Mouse (Mus musculus) kidney, embryonic 15.5 days (tissue): ENCODE measurements at regions not wholly inside any gene's neighbourhood (a gene's known extent, or its start where the extent isn't known, plus 50 kb on each side); places are given as distances from the start of the nearest gene placed in this dataset.

Experiments
- ATAC-seq: fragments of 200-750 bp; cut with Nextera tagmentation; replicated peaks from 2 replicates; pipeline ENCODE4 v1.8.0; 2017; ENCODE audit warnings: moderate TSS enrichment; ENCODE audit not compliant: low FRiP score
- H3K27ac ChIP-seq: fragments of 300-500 bp; sonication (generic); 2 replicates; pipeline ENCODE4 v1.5.1; 2015; ENCODE audit warnings: mild to moderate bottlenecking, inconsistent platforms
- H3K27me3 ChIP-seq: fragments of 300-500 bp; sonication (generic); 2 replicates; pipeline ENCODE4 v1.6.1; 2015; ENCODE audit warnings: inconsistent platforms
- H3K36me3 ChIP-seq: fragments of 300-500 bp; sonication (generic); 2 replicates; pipeline ENCODE4 v1.6.1; 2015; ENCODE audit warnings: inconsistent platforms
- H3K4me1 ChIP-seq: fragments of 300-500 bp; sonication (generic); 2 replicates; pipeline ENCODE4 v1.6.1; 2015; ENCODE audit warnings: inconsistent platforms
- H3K4me2 ChIP-seq: fragments of 300-500 bp; sonication (generic); 2 replicates; pipeline ENCODE4 v1.6.1; 2015; ENCODE audit warnings: moderate library complexity, mild to moderate bottlenecking, inconsistent platforms
- H3K4me3 ChIP-seq: fragments of 300-500 bp; sonication (generic); replicated peaks from 2 replicates; pipeline ENCODE4 v1.5.1; 2015; ENCODE audit warnings: mild to moderate bottlenecking, inconsistent platforms
- H3K9ac ChIP-seq: fragments of 300-500 bp; sonication (generic); 2 replicates; pipeline ENCODE4 v1.6.1; 2015; ENCODE audit warnings: mild to moderate bottlenecking, inconsistent platforms
- H3K9me3 ChIP-seq: fragments of 300-500 bp; sonication (generic); replicated peaks from 2 replicates; pipeline ENCODE4 v1.6.1; 2016; ENCODE audit warnings: inconsistent platforms
- WGBS: fragments of 180-500 bp; shearing (Covaris S2); methylation state at CpG from one replicate; pipeline ENCODE4 v1.1.7; 2015; ENCODE audit warnings: mixed read lengths; 5-methylcytosine and 5-hydroxymethylcytosine counted together

DNA sequence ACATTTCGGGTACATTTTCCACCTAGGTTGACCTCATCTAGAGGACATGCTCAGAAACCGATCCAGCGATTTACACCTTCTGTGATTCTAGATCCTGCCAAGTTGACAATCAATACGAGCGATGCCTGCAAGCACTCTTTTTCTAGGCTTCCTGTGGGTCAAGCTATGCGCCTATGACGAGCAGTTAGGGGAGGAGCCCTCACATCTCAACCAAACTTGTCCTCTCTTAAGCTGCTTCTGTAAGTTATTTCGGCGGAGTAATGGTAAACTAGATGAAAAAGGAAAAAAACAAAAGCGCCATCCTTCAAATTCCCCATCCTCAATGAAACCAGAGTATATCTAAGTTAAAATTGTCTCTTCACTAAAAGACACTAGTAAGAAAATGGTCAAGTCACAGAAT lies 858.5 kb downstream of the Zfp704 start:
- no peaks in the 10 kb centered on the region for H3K9me3 ChIP-seq
- H3K36me3 ChIP-seq: no peaks in the 10 kb centered on the region
- no peak overlapping the region for H3K27ac ChIP-seq
- no peaks in the 10 kb centered on the region for H3K27me3 ChIP-seq
- H3K4me2 ChIP-seq: no peak overlapping the region
- peaks cover 10% of the 10 kb centered on the region for H3K4me1 ChIP-seq
- WGBS: 93% methylated on average over 10 of the region's 10 CpGs
- H3K9ac ChIP-seq: no peak overlapping the region
- no peak for ATAC-seq
- no peak overlapping the region for H3K4me3 ChIP-seq

DNA sequence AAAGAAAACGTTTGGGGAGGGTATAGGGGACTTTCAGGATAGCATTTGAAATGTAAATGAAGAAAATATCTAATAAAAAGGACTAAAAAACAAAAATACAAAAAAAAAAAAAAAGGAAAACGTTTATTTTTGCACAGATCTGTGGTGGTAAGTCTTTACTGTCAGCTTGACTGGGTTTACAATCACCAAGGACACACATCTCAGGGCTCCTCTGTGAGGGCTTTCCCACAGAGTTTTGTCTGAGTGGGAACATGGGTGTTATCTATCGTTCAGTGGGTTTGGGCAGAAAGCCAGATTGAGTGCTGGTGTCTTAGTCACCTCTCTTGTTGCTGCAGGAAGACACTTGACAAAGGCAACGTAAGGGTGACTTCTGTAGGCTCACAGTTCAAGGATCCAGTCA lies 859.0 kb downstream of the Zfp704 start:
- Histone ChIP-seq H3K36me3 (no peaks in the 10 kb centered on the region), H3K9me3 (no peaks in the 10 kb centered on the region), H3K4me3 (no peak overlapping the region), H3K27me3 (no peaks in the 10 kb centered on the region), H3K9ac (no peak overlapping the region), H3K4me2 (no peak overlapping the region), H3K4me1 (peaks cover 10% of the 10 kb centered on the region), H3K27ac (no peak overlapping the region)
- no peak for ATAC-seq
- 72% methylated on average over 4 of the region's 4 CpGs for WGBS

DNA sequence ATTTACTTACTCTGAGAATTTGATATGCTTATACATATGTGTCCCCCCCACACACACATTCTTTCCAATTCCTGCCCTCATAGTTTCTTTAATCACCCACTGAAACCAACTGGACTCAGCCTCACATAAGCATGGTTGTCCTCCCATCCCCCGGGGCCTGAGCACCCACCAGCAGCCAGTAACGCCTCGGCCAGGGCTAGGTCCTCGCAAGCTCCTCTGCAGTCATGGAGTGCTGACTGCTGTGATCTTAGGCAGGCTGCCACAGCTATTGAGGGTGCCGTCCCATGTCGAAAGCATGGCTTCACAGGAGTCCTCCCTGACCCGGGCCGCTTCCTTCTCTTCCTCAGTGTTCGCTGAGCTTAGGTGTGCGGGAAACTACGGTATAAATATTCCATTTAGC lies 859.7 kb downstream of the Zfp704 start:
- Histone ChIP-seq H3K27me3 (no peaks in the 10 kb centered on the region), H3K4me1 (peaks cover 10% of the 10 kb centered on the region), H3K27ac (no peak overlapping the region), H3K4me3 (no peak overlapping the region), H3K4me2 (no peak overlapping the region), H3K9ac (no peak overlapping the region), H3K36me3 (no peaks in the 10 kb centered on the region), H3K9me3 (no peaks in the 10 kb centered on the region)
- peak; percentile 60; the same call in 1 of the 2 replicates for ATAC-seq
- 73% methylated on average over 11 of the region's 11 CpGs for WGBS

DNA sequence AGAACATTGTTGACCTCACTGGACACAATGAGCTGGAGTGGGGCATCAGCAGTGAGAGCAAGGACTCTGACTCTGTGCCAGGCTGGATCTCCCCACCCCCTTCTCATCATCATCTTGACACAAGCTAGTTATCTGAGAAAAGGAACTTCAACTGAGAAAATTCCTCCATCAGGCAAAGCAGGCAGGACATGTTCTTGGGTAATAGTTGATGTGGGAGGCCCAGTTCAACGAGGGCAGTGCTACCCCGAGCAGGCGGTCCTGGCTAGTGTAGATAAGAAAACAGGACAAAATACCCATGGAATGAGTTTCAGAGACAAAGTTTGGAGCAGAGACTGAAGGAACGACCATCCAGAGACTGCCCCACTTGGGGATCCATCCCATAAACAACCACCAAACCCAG lies 862.7 kb downstream of the Zfp704 start:
- ATAC-seq: no peak
- 78% methylated on average over 4 of the region's 4 CpGs for WGBS
- H3K9me3 ChIP-seq: no peaks in the 10 kb centered on the region

DNA sequence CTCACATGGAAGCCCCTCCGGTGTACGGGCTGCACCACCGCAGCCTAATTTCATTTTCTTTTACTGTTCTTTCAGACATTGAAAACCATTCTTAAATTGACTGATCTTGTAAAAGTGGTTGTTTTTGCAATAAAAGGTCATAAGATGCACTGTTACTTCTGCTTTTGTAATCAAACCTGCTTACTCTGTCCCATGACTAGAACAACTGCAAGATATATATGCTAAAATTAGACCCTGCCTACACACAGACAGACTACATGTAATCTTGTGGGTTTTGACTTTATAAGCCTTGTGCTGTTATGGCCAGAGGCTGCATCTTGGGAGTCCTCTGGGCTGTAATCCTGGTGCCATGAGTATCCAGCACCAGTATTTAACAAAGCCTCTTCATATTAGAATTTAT lies 863.2 kb downstream of the Zfp704 start:
- WGBS: 94% methylated on average over 3 of the region's 3 CpGs

More for the DNA sequence above, 862.7 kb downstream of the Zfp704 start:
- H3K4me3 ChIP-seq: no peak overlapping the region
- H3K9ac ChIP-seq: no peak overlapping the region
- no peaks in the 10 kb centered on the region for H3K27me3 ChIP-seq
- no peak overlapping the region for H3K4me2 ChIP-seq
- no peaks in the 10 kb centered on the region for H3K36me3 ChIP-seq
- no peak overlapping the region for H3K27ac ChIP-seq
- H3K4me1 ChIP-seq: no peaks in the 10 kb centered on the region

DNA sequence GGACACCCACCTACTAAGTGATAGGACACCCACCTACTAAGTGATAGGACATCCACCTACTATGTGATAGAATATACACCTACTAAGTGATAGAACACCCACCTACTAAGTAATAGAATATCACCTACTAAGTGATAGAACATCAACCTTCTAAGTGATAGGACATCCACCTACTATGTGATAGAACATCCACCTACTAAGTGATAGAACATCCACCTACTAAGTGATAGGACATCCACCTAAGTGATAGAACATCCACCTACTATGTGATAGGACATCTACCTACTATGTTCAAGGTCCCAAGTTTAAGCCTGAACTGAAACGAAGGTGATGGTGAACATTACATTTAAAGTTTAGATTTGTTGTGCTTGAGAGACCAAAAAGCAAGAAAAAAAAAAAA lies 863.8 kb downstream of the Zfp704 start:
- 95% methylated on average over 1 of the region's 1 CpGs for WGBS

More for the DNA sequence above, 863.2 kb downstream of the Zfp704 start:
- Histone ChIP-seq H3K9ac (no peak overlapping the region), H3K27ac (no peak overlapping the region), H3K9me3 (no peaks in the 10 kb centered on the region), H3K27me3 (no peaks in the 10 kb centered on the region), H3K36me3 (no peaks in the 10 kb centered on the region), H3K4me3 (no peak overlapping the region), H3K4me1 (no peaks in the 10 kb centered on the region), H3K4me2 (no peak overlapping the region)
- no peak for ATAC-seq

DNA sequence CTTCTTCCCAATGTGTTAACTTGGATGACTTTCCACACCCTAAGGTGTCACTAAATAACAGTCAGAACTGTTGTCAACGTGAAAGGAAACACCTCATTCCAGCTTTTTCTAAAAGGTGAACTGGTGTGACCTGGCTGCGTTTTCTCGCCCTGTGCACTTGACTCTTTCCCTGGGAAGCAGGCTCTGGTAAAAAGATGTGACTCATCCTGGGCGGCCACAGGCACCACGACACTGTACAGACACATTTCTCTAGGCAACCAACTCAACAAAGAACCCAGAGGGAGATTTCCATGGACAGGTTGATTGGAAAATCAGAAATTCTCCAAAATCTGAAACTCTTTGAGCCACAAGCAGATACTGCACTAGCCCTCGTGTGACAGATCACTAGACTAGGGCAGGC lies 865.0 kb downstream of the Zfp704 start:
- no peak for ATAC-seq
- no peak overlapping the region for H3K4me2 ChIP-seq
- no peak overlapping the region for H3K4me3 ChIP-seq
- no peaks in the 10 kb centered on the region for H3K27me3 ChIP-seq
- H3K27ac ChIP-seq: no peak overlapping the region
- peaks cover under 1% of the 10 kb centered on the region for H3K4me1 ChIP-seq
- no peaks in the 10 kb centered on the region for H3K36me3 ChIP-seq
- H3K9ac ChIP-seq: no peak overlapping the region
- H3K9me3 ChIP-seq: no peaks in the 10 kb centered on the region
- WGBS: 53% methylated on average over 6 of the region's 6 CpGs

More for the DNA sequence above, 863.8 kb downstream of the Zfp704 start:
- Histone ChIP-seq H3K27ac (no peak overlapping the region), H3K27me3 (no peaks in the 10 kb centered on the region), H3K4me2 (no peak overlapping the region), H3K9ac (no peak overlapping the region), H3K9me3 (no peaks in the 10 kb centered on the region), H3K4me1 (no peaks in the 10 kb centered on the region), H3K4me3 (no peak overlapping the region), H3K36me3 (no peaks in the 10 kb centered on the region)
- ATAC-seq: no peak

DNA sequence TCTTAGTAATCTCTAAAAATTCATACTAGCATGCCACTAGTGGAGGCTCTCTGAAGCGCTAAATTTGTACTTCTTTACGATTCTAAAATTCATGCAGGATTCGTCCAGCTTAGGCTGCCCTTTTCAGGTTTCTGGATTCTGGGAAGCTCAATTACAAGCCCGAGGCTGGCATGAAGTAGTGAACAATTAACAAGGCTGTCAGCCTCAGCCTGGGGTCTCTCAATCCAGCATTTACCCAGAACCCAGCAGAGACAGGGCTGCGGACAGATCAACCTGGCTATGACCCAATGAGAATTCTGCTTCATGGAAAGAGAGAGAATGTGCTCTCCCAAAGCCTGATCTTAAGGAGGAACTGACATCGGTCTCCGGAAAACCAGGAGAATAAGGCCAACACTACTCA lies 866.2 kb downstream of the Zfp704 start:
- 75% methylated on average over 7 of the region's 7 CpGs for WGBS
- no peak; the same call in 1 of the 2 replicates for ATAC-seq
- Histone ChIP-seq H3K9ac (no peak overlapping the region), H3K27ac (no peak overlapping the region), H3K27me3 (no peaks in the 10 kb centered on the region), H3K4me2 (no peak overlapping the region), H3K36me3 (no peaks in the 10 kb centered on the region), H3K9me3 (no peaks in the 10 kb centered on the region), H3K4me1 (peaks cover 11% of the 10 kb centered on the region), H3K4me3 (no peak overlapping the region)

DNA sequence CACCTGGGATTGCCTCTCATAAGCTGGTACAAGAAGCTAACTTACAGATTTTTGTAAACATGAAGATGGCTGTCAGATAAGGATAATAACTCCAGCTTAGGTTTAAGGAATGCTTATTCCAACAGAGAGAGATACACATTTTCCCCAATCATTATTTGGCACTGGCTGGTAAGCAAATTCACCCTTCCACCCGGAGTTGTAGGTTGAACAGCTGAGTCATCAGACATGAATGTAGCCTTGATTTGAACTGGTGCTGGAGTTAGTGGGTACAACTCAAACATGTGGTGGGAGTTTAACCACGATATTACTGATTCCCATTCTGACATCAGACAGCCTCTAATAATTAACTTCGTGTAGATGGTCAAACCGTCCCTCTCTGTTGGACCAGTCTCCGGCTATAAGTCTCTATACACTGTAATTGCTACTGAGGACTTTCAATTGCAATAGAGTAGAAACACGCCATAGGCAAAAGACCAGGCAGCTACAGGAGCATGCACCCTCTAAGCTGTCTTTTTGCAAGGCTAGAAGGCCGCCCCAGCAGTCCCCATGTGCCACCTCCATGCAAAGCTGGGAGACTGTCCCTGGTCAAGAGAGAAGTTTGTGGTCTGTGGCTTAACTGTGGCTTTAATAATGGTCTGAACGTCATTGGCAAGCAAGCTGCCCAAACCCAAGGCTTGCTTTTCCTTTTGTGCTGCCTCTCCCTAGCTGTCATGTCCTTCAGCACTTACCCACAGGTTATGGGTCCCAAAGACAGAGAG lies 868.4 kb downstream of the Zfp704 start:
- no peaks in the 10 kb centered on the region for H3K36me3 ChIP-seq
- ATAC-seq: no peak; the same call in 1 of the 2 replicates
- no peak overlapping the region for H3K4me3 ChIP-seq
- H3K4me1 ChIP-seq: peaks cover 18% of the 10 kb centered on the region
- no peaks in the 10 kb centered on the region for H3K27me3 ChIP-seq
- no peak overlapping the region for H3K9ac ChIP-seq
- H3K4me2 ChIP-seq: no peak overlapping the region
- H3K9me3 ChIP-seq: no peaks in the 10 kb centered on the region
- 72% methylated on average over 8 of the region's 8 CpGs for WGBS
- no peak overlapping the region for H3K27ac ChIP-seq

DNA sequence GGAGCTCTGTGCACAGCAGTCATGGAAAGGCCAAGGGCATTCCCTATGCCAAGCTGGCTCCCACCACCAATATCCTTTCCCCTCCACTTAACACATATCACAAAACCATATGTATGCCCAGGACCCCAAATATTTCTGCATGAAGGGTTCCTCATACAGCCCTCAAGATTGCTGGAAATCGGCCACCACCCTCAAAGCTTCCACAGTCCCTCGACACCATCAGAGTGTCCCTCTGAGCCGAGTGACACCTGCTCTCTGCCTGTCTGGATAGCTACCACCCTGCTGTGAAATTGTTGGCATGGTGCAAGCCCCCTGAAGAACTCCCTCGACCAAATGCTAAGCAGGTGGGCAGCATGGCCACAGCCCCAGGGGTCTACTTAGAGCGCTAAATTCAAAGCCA lies 869.2 kb downstream of the Zfp704 start:
- no peak overlapping the region for H3K4me2 ChIP-seq
- WGBS: 77% methylated on average over 5 of the region's 5 CpGs
- no peak for ATAC-seq
- no peaks in the 10 kb centered on the region for H3K9me3 ChIP-seq
- H3K9ac ChIP-seq: no peak overlapping the region
- H3K36me3 ChIP-seq: no peaks in the 10 kb centered on the region
- no peak overlapping the region for H3K4me3 ChIP-seq
- H3K27me3 ChIP-seq: no peaks in the 10 kb centered on the region
- no peak overlapping the region for H3K27ac ChIP-seq
- H3K4me1 ChIP-seq: peaks cover 25% of the 10 kb centered on the region

DNA sequence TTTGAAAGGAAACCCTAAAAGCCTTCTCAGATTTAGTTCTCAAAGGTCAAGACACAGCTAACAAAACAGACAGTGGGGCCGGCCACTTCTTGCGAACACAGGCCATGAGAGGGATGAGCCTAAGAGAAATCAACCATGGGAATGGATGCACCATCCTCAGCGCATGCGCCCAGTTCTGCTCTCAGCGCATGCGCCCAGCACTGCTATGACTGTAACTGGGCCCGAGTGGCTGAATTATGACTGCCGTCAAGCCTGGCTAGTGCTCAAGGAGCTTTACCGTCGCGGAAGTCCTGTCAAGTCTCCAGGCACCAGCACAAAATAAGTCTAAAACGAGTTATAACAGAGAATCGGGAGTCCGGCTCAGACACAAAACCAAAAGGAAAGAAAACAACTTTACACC lies 870.6 kb downstream of the Zfp704 start:
- H3K27me3 ChIP-seq: no peaks in the 10 kb centered on the region
- no peak overlapping the region for H3K9ac ChIP-seq
- WGBS: 44% methylated on average over 14 of the region's 14 CpGs
- H3K4me2 ChIP-seq: no peak overlapping the region
- no peak overlapping the region for H3K4me3 ChIP-seq
- H3K36me3 ChIP-seq: no peaks in the 10 kb centered on the region
- ATAC-seq: peak; percentile 58; the same call in 1 of the 2 replicates
- peaks cover 25% of the 10 kb centered on the region for H3K4me1 ChIP-seq
- H3K9me3 ChIP-seq: no peaks in the 10 kb centered on the region
- H3K27ac ChIP-seq: peak overlapping the region; percentile 14; the same call in 1 of the 2 replicates

DNA sequence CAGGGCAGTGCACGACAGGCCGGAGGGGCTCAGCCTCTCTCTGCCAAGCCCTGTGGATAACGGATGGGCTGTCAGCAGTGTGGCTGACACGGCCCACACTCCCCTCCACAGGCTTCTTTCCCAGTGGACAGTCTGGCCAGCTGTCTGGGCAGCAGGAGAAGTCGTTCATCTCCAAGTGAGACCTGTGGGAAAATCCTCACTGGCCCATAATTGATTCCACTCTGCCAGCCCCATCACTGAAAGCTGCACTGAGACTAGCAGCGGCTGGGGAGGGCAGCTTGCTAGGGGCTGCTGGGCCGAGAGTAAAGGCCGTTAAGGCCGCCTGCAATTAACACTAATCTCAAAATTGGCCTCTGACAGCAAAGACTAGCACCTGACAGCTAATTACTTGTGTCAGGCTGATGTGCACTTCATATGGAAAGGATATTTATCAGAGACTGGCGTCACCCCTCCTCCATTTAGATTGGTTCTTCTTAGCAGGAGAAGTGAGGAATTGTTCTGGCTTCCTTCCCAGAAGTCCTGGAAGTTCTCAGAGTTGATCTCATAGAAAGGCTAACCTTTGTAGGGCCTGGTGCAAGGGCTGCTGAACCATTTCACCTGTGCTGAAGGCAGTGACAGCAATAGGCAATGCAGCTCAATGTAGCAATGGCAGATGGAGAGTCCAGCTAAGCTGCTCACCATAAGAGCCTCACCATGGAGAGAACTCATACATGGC lies 873.5 kb downstream of the Zfp704 start:
- 0 out of 2 replicates have a peak, but pooled peaks have one; percentile 9 for ATAC-seq

More for the DNA sequence above, 873.5 kb downstream of the Zfp704 start:
- Histone ChIP-seq H3K4me2 (no peak overlapping the region), H3K9ac (no peak overlapping the region), H3K27me3 (no peaks in the 10 kb centered on the region), H3K9me3 (no peaks in the 10 kb centered on the region), H3K36me3 (no peaks in the 10 kb centered on the region), H3K4me3 (no peak overlapping the region), H3K27ac (no peak overlapping the region), H3K4me1 (peaks cover 28% of the 10 kb centered on the region)
- WGBS: 19% methylated on average over 10 of the region's 10 CpGs
